Mouse (Mus musculus): ENCODE results near the gene Ccdc187. TPM values are rescaled to one million over a fixed set of nuclear protein-coding genes. Genes with fewer than 3 reads are reported as not detected.
A peak's percentile ranks its signal among the peaks of the same experiment; 100 is the strongest.

The Ccdc187 gene
- polyA plus RNA-seq, 1 experiment from 2014 or later, result 0.19 TPM

GRCm38 (mm10) chr2:26312812-26313211 lies 18.5 kb upstream of the Ccdc187 start:
- ATAC-seq (ENCODE audit: low FRiP score), result no peak
- peaks cover 12% of the 10 kb centered on the region; the same call in 1 of the 2 replicates for H3K4me1 ChIP-seq (replicated peaks; ENCODE audit: control insufficient read depth, insufficient read depth, low read length)
- H3K4me3 ChIP-seq (ENCODE audit: low read depth, low read length), result no peak overlapping the region
- no peak overlapping the region for H3K4me2 ChIP-seq (replicated peaks; ENCODE audit: low read depth, low read length)
- H3K9ac ChIP-seq (ENCODE audit: low read depth, low read length), result no peak overlapping the region
- no peak for DNase-seq (ENCODE audit: low spot score)
- no peaks in the 10 kb centered on the region for H3K9me3 ChIP-seq (ENCODE audit: control insufficient read depth, low read length)
- H3K27ac ChIP-seq (ENCODE audit: low read depth, low read length), result no peak overlapping the region
- WGBS, result 57% methylated on average over 2 of the region's 2 CpGs
- H3K27me3 ChIP-seq (ENCODE audit: control insufficient read depth, insufficient read depth, low read length), result no peaks in the 10 kb centered on the region
- H3K36me3 ChIP-seq (ENCODE audit: control insufficient read depth, insufficient read depth, low read length), result no peaks in the 10 kb centered on the region

- ATAC-seq (ENCODE audit: low FRiP score) (no peak), DNase-seq (ENCODE audit: low spot score) (no peak)
- Histone ChIP-seq H3K4me3 (ENCODE audit: low read depth, low read length) (no peak overlapping the region), H3K36me3 (ENCODE audit: control insufficient read depth, insufficient read depth, low read length) (no peaks in the 10 kb centered on the region), H3K9ac (ENCODE audit: low read depth, low read length) (no peak overlapping the region), H3K9me3 (ENCODE audit: control insufficient read depth, low read length) (no peaks in the 10 kb centered on the region), H3K27me3 (ENCODE audit: control insufficient read depth, insufficient read depth, low read length) (no peaks in the 10 kb centered on the region), H3K4me2 (replicated peaks; ENCODE audit: low read depth, low read length) (no peak overlapping the region), H3K4me1 (replicated peaks; ENCODE audit: control insufficient read depth, insufficient read depth, low read length) (peaks cover 6% of the 10 kb centered on the region; the same call in 1 of the 2 replicates), H3K27ac (ENCODE audit: low read depth, low read length) (no peak overlapping the region)
- 74% methylated on average over 5 of the region's 5 CpGs for WGBS
Measured at GRCm38 (mm10) chr2:26311936-26312335, 17.6 kb upstream of the Ccdc187 start.

DNA sequence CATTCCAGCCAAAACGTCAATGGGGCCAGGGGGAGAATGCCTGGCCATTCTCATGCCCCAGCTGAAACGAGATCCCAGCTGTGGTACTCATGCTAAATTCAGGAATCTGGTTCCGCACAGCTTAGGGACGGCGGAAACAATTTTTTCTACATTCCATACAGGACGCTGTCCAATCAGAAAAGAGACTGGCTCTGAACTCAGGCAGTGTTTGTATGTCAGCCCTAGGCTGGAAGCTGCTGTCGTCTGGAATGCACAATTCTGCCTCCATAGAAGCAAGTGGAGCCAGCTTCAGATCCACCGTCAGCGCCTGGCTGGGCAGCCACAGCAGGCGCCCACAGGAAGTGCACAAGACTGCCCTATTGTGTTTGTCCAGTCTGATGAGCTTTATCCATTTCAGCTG lies 15.4 kb upstream of the Ccdc187 start:
- peak; percentile 40; the same call in 1 of the 2 replicates for ATAC-seq (ENCODE audit: low FRiP score)
- WGBS, result 25% methylated on average over 10 of the region's 10 CpGs
- Histone ChIP-seq H3K36me3 (ENCODE audit: control insufficient read depth, insufficient read depth, low read length) (no peaks in the 10 kb centered on the region), H3K4me2 (replicated peaks; ENCODE audit: low read depth, low read length) (no peak overlapping the region), H3K9ac (ENCODE audit: low read depth, low read length) (no peak overlapping the region), H3K9me3 (ENCODE audit: control insufficient read depth, low read length) (no peaks in the 10 kb centered on the region), H3K4me1 (replicated peaks; ENCODE audit: control insufficient read depth, insufficient read depth, low read length) (peaks cover 4% of the 10 kb centered on the region; the same call in 1 of the 2 replicates), H3K27me3 (ENCODE audit: control insufficient read depth, insufficient read depth, low read length) (no peaks in the 10 kb centered on the region), H3K27ac (ENCODE audit: low read depth, low read length) (peak overlapping the region; percentile 55), H3K4me3 (ENCODE audit: low read depth, low read length) (no peak overlapping the region)
- peak; percentile 49 for DNase-seq (ENCODE audit: low spot score)

DNA sequence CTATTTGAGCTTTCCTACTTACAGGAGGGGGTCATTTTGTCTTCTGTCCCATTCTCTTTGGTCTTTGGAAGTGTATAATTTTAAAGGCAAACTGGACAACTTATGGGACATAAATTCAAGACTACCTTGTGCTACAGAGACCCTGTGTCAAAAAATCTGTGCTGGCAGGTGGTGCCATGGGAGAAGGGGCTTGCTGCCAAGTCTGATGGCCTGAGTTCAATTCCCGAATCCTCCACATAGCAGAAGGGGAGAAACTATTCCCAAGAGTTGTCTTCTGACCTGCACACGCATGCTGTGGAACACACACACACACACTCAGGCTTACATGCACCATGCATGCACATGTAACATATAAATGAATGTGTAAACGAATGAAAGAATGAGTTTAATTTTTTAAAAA lies 12.3 kb upstream of the Ccdc187 start:
- WGBS, result 90% methylated on average over 3 of the region's 3 CpGs
- no peak for DNase-seq (ENCODE audit: low spot score)
- Histone ChIP-seq H3K27ac (ENCODE audit: low read depth, low read length) (no peak overlapping the region), H3K9ac (ENCODE audit: low read depth, low read length) (no peak overlapping the region), H3K4me1 (replicated peaks; ENCODE audit: control insufficient read depth, insufficient read depth, low read length) (peaks cover 4% of the 10 kb centered on the region; the same call in 1 of the 2 replicates), H3K36me3 (ENCODE audit: control insufficient read depth, insufficient read depth, low read length) (no peaks in the 10 kb centered on the region), H3K4me2 (replicated peaks; ENCODE audit: low read depth, low read length) (no peak overlapping the region), H3K9me3 (ENCODE audit: control insufficient read depth, low read length) (no peaks in the 10 kb centered on the region), H3K27me3 (ENCODE audit: control insufficient read depth, insufficient read depth, low read length) (no peaks in the 10 kb centered on the region), H3K4me3 (ENCODE audit: low read depth, low read length) (no peak overlapping the region)
- ATAC-seq (ENCODE audit: low FRiP score), result no peak

DNA sequence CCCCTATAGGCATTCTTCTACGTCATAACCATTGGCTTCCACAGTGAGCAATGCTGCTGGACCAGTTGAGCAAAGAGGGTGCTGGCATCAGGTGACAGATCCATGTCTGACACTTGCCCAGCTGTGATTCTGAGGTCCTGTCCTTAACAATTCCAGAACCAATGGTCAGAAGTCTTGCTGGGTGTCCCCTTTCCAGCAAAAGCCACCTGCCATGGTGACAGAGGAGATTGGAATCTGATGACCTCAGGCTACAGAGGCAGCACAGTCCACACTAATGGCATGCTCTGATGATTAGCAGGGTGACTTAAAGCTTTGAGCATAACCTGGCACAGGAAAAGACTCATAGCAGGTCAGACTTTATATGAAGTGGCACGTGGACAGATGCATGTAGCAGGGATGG lies 11.2 kb upstream of the Ccdc187 start:
- H3K4me1 ChIP-seq (replicated peaks; ENCODE audit: control insufficient read depth, insufficient read depth, low read length), result peaks cover 4% of the 10 kb centered on the region; the same call in 1 of the 2 replicates
- DNase-seq (ENCODE audit: low spot score), result no peak
- ATAC-seq (ENCODE audit: low FRiP score), result no peak
- no peak overlapping the region for H3K27ac ChIP-seq (ENCODE audit: low read depth, low read length)
- no peak overlapping the region for H3K9ac ChIP-seq (ENCODE audit: low read depth, low read length)
- no peak overlapping the region for H3K4me2 ChIP-seq (replicated peaks; ENCODE audit: low read depth, low read length)
- no peaks in the 10 kb centered on the region for H3K27me3 ChIP-seq (ENCODE audit: control insufficient read depth, insufficient read depth, low read length)
- 81% methylated on average over 2 of the region's 2 CpGs for WGBS
- H3K4me3 ChIP-seq (ENCODE audit: low read depth, low read length), result no peak overlapping the region
- no peaks in the 10 kb centered on the region for H3K36me3 ChIP-seq (ENCODE audit: control insufficient read depth, insufficient read depth, low read length)
- no peaks in the 10 kb centered on the region for H3K9me3 ChIP-seq (ENCODE audit: control insufficient read depth, low read length)

GRCm38 (mm10) chr2:26304711-26305110 lies 10.4 kb upstream of the Ccdc187 start:
- WGBS, result 59% methylated on average over 1 of the region's 1 CpGs

DNA sequence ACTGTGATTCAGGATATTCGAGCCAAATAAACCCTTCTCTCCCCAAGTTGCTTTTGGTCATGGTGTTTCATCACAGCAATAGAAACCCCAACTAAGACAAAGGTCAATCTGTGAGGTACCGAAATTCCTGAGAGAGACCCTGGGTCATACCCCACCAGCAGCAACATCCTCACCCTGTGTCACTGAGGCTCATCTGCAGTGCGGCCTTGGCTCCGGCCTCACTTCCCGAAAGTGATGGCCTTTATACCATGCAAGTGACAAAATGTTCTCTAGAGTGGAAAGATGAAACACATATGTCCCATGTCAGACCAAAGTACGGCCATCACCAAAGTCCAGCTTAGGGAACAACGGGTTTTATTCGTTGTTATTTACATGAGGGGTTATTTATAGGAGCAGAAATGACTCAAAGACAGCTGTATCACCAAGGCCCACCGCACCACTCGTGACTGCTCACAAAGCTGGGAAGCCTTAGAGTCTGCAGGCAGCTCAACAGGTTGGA lies 7.7 kb upstream of the Ccdc187 start:
- Histone ChIP-seq H3K27me3 (ENCODE audit: control insufficient read depth, insufficient read depth, low read length) (no peaks in the 10 kb centered on the region), H3K36me3 (ENCODE audit: control insufficient read depth, insufficient read depth, low read length) (no peaks in the 10 kb centered on the region), H3K4me3 (ENCODE audit: low read depth, low read length) (no peak overlapping the region), H3K9me3 (ENCODE audit: control insufficient read depth, low read length) (no peaks in the 10 kb centered on the region), H3K27ac (ENCODE audit: low read depth, low read length) (no peak overlapping the region), H3K9ac (ENCODE audit: low read depth, low read length) (no peak overlapping the region), H3K4me2 (replicated peaks; ENCODE audit: low read depth, low read length) (no peak overlapping the region), H3K4me1 (replicated peaks; ENCODE audit: control insufficient read depth, insufficient read depth, low read length) (peaks cover 13% of the 10 kb centered on the region)
- DNase-seq (ENCODE audit: low spot score) (no peak), ATAC-seq (ENCODE audit: low FRiP score) (no peak)
- 89% methylated on average over 10 of the region's 10 CpGs for WGBS

More at GRCm38 (mm10) chr2:26304711-26305110, 10.4 kb upstream of the Ccdc187 start:
- no peak for ATAC-seq (ENCODE audit: low FRiP score)
- Histone ChIP-seq H3K36me3 (ENCODE audit: control insufficient read depth, insufficient read depth, low read length) (no peaks in the 10 kb centered on the region), H3K9ac (ENCODE audit: low read depth, low read length) (no peak overlapping the region), H3K4me3 (ENCODE audit: low read depth, low read length) (no peak overlapping the region), H3K27ac (ENCODE audit: low read depth, low read length) (no peak overlapping the region), H3K27me3 (ENCODE audit: control insufficient read depth, insufficient read depth, low read length) (no peaks in the 10 kb centered on the region), H3K4me2 (replicated peaks; ENCODE audit: low read depth, low read length) (no peak overlapping the region), H3K4me1 (replicated peaks; ENCODE audit: control insufficient read depth, insufficient read depth, low read length) (peaks cover 4% of the 10 kb centered on the region; the same call in 1 of the 2 replicates), H3K9me3 (ENCODE audit: control insufficient read depth, low read length) (no peaks in the 10 kb centered on the region)
- no peak for DNase-seq (ENCODE audit: low spot score)

- no peak overlapping the region for H3K27ac ChIP-seq (ENCODE audit: low read depth, low read length)
- ATAC-seq (ENCODE audit: low FRiP score) (no peak), DNase-seq (ENCODE audit: low spot score) (peak; percentile 91)
- H3K36me3 ChIP-seq (ENCODE audit: control insufficient read depth, insufficient read depth, low read length), result no peaks in the 10 kb centered on the region
- H3K4me2 ChIP-seq (replicated peaks; ENCODE audit: low read depth, low read length), result no peak overlapping the region
- WGBS, result 0% methylated on average over 3 of the region's 3 CpGs
- peaks cover 13% of the 10 kb centered on the region for H3K4me1 ChIP-seq (replicated peaks; ENCODE audit: control insufficient read depth, insufficient read depth, low read length)
- no peak overlapping the region for H3K9ac ChIP-seq (ENCODE audit: low read depth, low read length)
- H3K4me3 ChIP-seq (ENCODE audit: low read depth, low read length), result no peak overlapping the region
- no peaks in the 10 kb centered on the region for H3K9me3 ChIP-seq (ENCODE audit: control insufficient read depth, low read length)
- no peaks in the 10 kb centered on the region for H3K27me3 ChIP-seq (ENCODE audit: control insufficient read depth, insufficient read depth, low read length)
Measured at GRCm38 (mm10) chr2:26300808-26301174, 6.4 kb upstream of the Ccdc187 start.

DNA sequence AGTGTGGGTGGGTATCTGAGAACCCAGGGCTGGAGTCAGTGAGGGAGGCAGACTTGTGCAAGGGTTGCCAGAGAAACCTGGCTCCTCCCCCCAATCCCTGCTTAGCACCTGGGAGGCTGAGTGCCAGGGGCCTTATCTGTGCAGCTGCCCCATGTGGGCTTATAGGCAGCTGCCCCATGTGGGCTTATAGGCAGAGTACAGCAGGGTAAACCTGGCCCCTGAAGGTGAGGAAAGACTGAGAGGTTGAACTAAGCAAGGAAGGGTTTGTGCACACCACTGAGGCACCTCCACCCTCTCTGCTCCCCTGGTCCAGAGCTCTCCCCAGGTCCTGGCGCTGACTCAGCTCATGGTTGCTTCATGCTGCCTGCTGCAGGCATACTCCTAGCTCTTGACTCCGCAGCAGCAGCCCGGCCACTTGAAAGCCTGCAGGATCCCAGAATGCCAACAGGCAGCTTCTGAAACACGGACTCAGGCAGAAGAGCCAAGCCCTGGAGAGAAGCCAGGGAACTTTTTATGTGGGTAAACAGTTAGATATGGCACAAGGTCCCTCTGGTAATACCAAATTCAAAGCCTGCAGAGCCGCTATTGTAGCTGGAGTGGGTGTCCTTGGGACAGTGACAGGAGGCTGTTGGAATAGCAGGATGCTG lies 5.9 kb upstream of the Ccdc187 start:
- Histone ChIP-seq H3K27me3 (ENCODE audit: control insufficient read depth, insufficient read depth, low read length) (no peaks in the 10 kb centered on the region), H3K4me2 (replicated peaks; ENCODE audit: low read depth, low read length) (no peak overlapping the region), H3K4me1 (replicated peaks; ENCODE audit: control insufficient read depth, insufficient read depth, low read length) (peaks cover 13% of the 10 kb centered on the region), H3K27ac (ENCODE audit: low read depth, low read length) (no peak overlapping the region), H3K9me3 (ENCODE audit: control insufficient read depth, low read length) (no peaks in the 10 kb centered on the region), H3K9ac (ENCODE audit: low read depth, low read length) (0 out of 2 replicates have a peak overlapping the region, but pooled peaks have one; percentile 7), H3K4me3 (ENCODE audit: low read depth, low read length) (no peak overlapping the region), H3K36me3 (ENCODE audit: control insufficient read depth, insufficient read depth, low read length) (no peaks in the 10 kb centered on the region)
- no peak for ATAC-seq (ENCODE audit: low FRiP score)
- no peak for DNase-seq (ENCODE audit: low spot score)
- 37% methylated on average over 5 of the region's 5 CpGs for WGBS
